Mouse (Mus musculus): ENCODE measurements around the gene Rcbtb1. TPM values are rescaled to one million over a fixed set of nuclear protein-coding genes. Genes with fewer than 3 reads are reported as not detected.

Gene Rcbtb1
- polyA plus RNA-seq, 1 experiment from 2014 or later: 47.4 TPM

Other genes starting within 250 kb of the Rcbtb1 start
- gene 1700129C05Rik, start 58.3 kb upstream of the Rcbtb1 start, polyA plus RNA-seq (2015; fragmentation: Nextera tagmentation; extraction: Ambion mirVana): not detected in 2 replicates
- not detected in 2 replicates for gene Gm5142, start 22.5 kb upstream of the Rcbtb1 start, polyA plus RNA-seq (2015; fragmentation: Nextera tagmentation; extraction: Ambion mirVana)
- gene Gm6904, start 59.0 kb downstream of the Rcbtb1 start, polyA plus RNA-seq (2015; fragmentation: Nextera tagmentation; extraction: Ambion mirVana): not detected in 2 replicates
- gene Phf11a, start 96.3 kb downstream of the Rcbtb1 start, polyA plus RNA-seq (2015; fragmentation: Nextera tagmentation; extraction: Ambion mirVana): 0.17 and 0.18 TPM in 2 replicates
- 0.84 and 1.6 TPM in 2 replicates for gene Phf11b, start 140.1 kb downstream of the Rcbtb1 start, polyA plus RNA-seq (2015; fragmentation: Nextera tagmentation; extraction: Ambion mirVana)
- 3.5 and 3.6 TPM in 2 replicates for gene Phf11d, start 164.3 kb downstream of the Rcbtb1 start, polyA plus RNA-seq (2015; fragmentation: Nextera tagmentation; extraction: Ambion mirVana)
- 0.45 and 0.55 TPM in 2 replicates for gene Phf11c, start 194.2 kb downstream of the Rcbtb1 start, polyA plus RNA-seq (2015; fragmentation: Nextera tagmentation; extraction: Ambion mirVana)
- 9.2 and 10.3 TPM in 2 replicates for gene Setdb2, start 239.7 kb downstream of the Rcbtb1 start, polyA plus RNA-seq (2015; fragmentation: Nextera tagmentation; extraction: Ambion mirVana)
- 36.2 and 41.0 TPM in 2 replicates for gene Cab39l, start 239.8 kb downstream of the Rcbtb1 start, polyA plus RNA-seq (2015; fragmentation: Nextera tagmentation; extraction: Ambion mirVana)